Mouse (Mus musculus) bone marrow macrophage, adult 2 months (primary cell): ENCODE data around the gene Serpinb1a. TPM values are rescaled to one million over a fixed set of nuclear protein-coding genes. Genes with fewer than 3 reads are reported as not detected.

Experiments
- H3K27ac ChIP-seq: 2 replicates; pipeline ENCODE4 v1.5.1; 2012; ENCODE audit warnings: low read depth, low read length; ENCODE audit not compliant: insufficient read depth
- H3K4me1 ChIP-seq: 2 replicates; pipeline ENCODE4 v1.6.1; 2012; ENCODE audit warnings: low read length; ENCODE audit not compliant: control insufficient read depth, insufficient read depth
- H3K4me3 ChIP-seq: 2 replicates; pipeline ENCODE4 v1.5.1; 2012; ENCODE audit warnings: mild to moderate bottlenecking, low read length, moderate library complexity; ENCODE audit not compliant: insufficient read depth
- CTCF ChIP-seq: IDR thresholded peaks from 2 replicates; pipeline ENCODE4 v1.5.1; 2012; ENCODE audit warnings: low read depth, mild to moderate bottlenecking, low read length, moderate library complexity
- POLR2A ChIP-seq: IDR thresholded peaks from 2 replicates; pipeline ENCODE4 v1.6.1; 2012; ENCODE audit warnings: mild to moderate bottlenecking, low read depth, low read length, borderline replicate concordance
- polyA plus RNA-seq: library from polyadenylated mRNA; stranded (reverse); fragments of >200 nt; gene quantifications from 2 replicates; pipeline ENCODE4 v1.2.4, GENCODE M21; 2012; ENCODE audit not compliant: missing spikeins, insufficient read depth, insufficient read length

Gene Serpinb1a
- polyA plus RNA-seq, 1 experiment: not detected

DNA sequence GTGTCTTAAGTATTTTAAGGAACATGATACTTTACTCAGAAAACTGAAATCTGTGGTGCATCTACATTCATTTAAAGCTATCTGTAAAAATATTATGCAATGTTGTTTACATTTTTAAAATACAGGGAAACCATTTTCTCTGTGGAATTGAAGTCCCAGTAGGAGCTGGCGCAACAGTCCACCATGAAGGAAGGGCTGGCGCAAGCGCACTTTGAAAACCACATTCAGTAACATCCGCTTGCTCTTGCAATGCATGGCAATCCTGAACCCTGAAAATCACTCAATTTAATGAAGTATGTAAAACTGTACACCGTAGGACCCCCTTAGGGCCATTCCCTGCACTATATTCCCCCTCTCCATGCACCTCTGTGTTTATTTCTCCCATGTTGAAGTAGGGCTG lies 16.5 kb downstream of the Serpinb1a start:
- H3K4me1 ChIP-seq: peaks cover 19% of the 10 kb centered on the region
- no peak for TF ChIP-seq POLR2A
- no peak for TF ChIP-seq CTCF
- H3K4me3 ChIP-seq: no peak overlapping the region
- no peak overlapping the region for H3K27ac ChIP-seq

GRCm38 (mm10) chr13:32833237-32833636 lies 17.7 kb downstream of the Serpinb1a start:
- Histone ChIP-seq H3K27ac (no peak overlapping the region), H3K4me3 (no peak overlapping the region), H3K4me1 (peaks cover 19% of the 10 kb centered on the region)
- TF ChIP-seq CTCF: no peak
- no peak for TF ChIP-seq POLR2A

GRCm38 (mm10) chr13:32832776-32833175 lies 18.2 kb downstream of the Serpinb1a start:
- Histone ChIP-seq H3K4me3 (no peak overlapping the region), H3K27ac (no peak overlapping the region), H3K4me1 (peaks cover 19% of the 10 kb centered on the region)
- TF ChIP-seq POLR2A: no peak
- TF ChIP-seq CTCF: no peak

- Histone ChIP-seq H3K27ac (no peak overlapping the region), H3K4me1 (peaks cover 19% of the 10 kb centered on the region), H3K4me3 (no peak overlapping the region)
- TF ChIP-seq CTCF (no peak), POLR2A (no peak)
Observed at GRCm38 (mm10) chr13:32831505-32832273, 19.3 kb downstream of the Serpinb1a start.

- H3K27ac ChIP-seq: no peak overlapping the region
- no peak overlapping the region for H3K4me3 ChIP-seq
- no peak for TF ChIP-seq POLR2A
- no peak for TF ChIP-seq CTCF
- H3K4me1 ChIP-seq: peaks cover 15% of the 10 kb centered on the region
Observed at GRCm38 (mm10) chr13:32828886-32829285, 22.1 kb downstream of the Serpinb1a start.

DNA sequence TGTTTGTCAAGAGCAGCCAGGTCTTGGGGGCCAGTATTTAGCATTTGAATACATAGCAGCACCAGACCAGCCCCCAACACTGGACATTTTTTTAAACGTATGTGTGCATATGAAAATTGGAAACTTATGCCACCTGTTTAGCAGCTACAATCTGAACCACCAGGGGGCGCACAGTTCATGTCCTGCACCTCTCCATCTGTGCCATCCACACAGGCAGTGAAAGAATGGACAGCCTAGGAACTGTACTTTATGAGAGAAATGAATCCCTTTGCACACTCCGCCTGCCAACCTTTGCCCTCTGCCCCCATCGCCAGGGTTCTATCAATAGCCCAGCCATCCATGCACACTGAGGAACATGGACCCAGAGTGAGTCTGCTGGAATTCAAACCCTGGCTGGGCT lies 23.0 kb downstream of the Serpinb1a start:
- TF ChIP-seq CTCF: peak; percentile 67; the same call in 1 of the 2 replicates
- TF ChIP-seq POLR2A: no peak
- Histone ChIP-seq H3K4me1 (peaks cover 8% of the 10 kb centered on the region; the same call in 1 of the 2 replicates), H3K27ac (no peak overlapping the region), H3K4me3 (no peak overlapping the region)

DNA sequence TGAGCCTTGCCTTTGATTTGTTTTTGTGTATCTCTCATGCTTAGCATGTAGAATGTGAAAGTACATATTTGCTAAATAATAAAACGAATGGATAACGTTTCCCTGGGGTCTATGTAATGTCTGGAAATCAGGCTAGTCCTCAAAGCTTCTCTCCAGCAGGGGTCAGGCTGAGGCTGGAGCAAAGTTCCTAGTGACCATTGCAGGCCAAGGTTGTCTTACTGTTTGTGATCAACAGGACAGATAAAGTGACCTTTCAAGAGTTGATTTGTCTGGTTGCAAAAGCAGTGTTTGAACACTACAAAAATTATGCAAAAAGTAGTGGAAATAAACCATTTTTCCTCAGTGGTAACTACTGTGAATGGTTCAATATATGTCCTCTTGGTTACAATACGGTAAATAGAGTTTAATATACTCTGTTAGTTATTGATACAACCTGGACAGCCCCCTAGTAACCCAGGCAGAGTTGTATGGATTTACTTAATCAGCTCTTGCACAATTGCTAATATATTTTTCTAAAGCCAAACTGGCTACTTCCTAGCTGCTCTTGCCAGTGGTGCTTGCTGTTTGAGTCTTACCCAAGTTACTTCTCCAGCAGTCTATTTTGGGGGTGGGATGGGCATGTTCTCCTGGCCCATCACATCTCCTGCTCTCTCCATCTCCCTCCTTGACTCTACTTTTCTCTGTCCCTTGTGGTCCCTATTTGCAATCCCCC lies 23.7 kb downstream of the Serpinb1a start:
- Histone ChIP-seq H3K4me3 (no peak overlapping the region), H3K4me1 (0 out of 2 replicates have a peak, but pooled peaks cover 2% of the 10 kb centered on the region), H3K27ac (no peak overlapping the region)
- TF ChIP-seq CTCF (no peak), POLR2A (no peak)

GRCm38 (mm10) chr13:32825546-32825945 lies 25.4 kb downstream of the Serpinb1a start:
- TF ChIP-seq CTCF: no peak
- TF ChIP-seq POLR2A: no peak
- Histone ChIP-seq H3K4me1 (no peaks in the 10 kb centered on the region), H3K4me3 (no peak overlapping the region), H3K27ac (no peak overlapping the region)

DNA sequence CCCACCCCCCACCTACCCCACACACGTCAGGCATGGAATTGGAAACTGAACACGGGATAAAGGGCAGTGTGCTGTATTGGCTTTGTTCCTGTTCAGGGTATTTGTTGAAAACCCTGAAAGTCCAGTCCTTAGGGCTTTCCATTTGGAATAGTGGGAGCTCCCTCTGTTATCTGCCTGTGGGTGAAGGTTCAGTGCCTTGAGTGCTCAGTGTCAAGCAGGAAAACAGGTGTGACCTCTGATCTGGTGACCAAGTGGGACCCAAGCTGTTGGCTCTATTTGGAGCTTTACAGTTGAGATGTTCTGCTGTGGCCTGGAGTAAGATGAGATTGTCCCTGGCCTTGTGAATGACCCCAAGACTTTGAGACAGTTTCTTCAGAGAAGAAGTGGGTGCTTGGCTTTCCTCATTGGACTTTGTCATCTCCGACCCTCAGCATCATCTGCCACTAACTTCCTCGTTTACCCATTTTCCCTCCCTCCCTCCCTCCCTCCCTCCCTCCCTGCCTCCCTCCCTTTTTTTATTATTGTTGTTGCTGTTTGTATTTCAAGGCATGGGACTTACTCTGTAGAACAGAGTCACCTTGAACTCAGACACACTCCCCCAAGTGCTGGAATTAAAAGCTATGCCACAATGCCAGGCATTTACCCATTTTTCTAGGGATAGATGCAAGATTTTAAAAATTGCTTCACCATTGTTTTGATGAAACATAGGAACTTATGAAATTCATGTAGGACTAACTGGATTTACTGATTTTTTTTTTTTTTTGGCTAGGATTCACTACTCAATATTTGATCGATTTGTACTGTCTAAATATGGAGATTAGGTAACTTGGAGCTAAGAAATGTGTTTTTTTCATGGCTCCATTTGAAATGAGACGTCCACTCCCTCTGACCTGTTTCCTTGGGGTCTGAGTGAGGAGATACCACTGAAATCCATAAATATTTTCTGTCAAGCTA lies 26.3 kb downstream of the Serpinb1a start:
- TF ChIP-seq CTCF (no peak), POLR2A (no peak)
- H3K4me3 ChIP-seq: no peak overlapping the region
- H3K4me1 ChIP-seq: no peaks in the 10 kb centered on the region
- no peak overlapping the region for H3K27ac ChIP-seq

- Histone ChIP-seq H3K4me3 (no peak overlapping the region), H3K27ac (no peak overlapping the region), H3K4me1 (no peaks in the 10 kb centered on the region)
- no peak for TF ChIP-seq CTCF
- no peak for TF ChIP-seq POLR2A
Observed at GRCm38 (mm10) chr13:32823126-32823525, 27.9 kb downstream of the Serpinb1a start.
